Mouse (Mus musculus): ENCODE measurements around the gene Agpat2.

Gene Agpat2

DNA sequence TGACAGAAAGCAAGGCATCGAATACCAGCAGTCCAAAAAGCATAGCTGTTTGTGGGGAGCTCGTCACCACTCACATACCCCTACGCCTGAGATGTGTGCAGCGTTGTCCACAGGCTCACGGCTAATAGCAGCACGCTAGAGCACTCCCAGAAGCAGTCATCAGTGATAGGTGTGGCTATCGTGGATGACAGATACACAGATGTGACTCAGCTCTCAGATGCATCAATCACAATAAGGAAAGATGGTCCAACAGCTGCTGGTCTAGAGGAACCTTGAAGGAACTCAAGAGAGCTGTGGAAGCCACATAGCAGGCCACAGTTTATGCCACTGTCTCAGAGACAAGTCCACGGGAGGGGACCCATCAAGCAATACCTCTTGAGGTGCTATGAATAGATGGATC, 60.4 kb downstream of the Agpat2 start:
- DNase-seq (ENCODE audit: inconsistent age in 2 of 2, low spot score in 1 of 2), result peak; percentile 56 to 80

GRCm38 (mm10) chr2:26543155-26543554, 61.1 kb downstream of the Agpat2 start:
- DNase-seq (ENCODE audit: inconsistent age in 2 of 2, low spot score in 1 of 2), result peak in 1 of 2 experiments; percentile 59
